Mouse (Mus musculus) lung, postnatal 25 days (tissue): ENCODE data around the gene Apbb1ip.
"Not testable (repeated sequence)": the region's sequence is repeated elsewhere in the genome, so short reads cannot be mapped to it uniquely, and the experiment has no call there.

ENCODE experiments used
- DNase-seq: peaks from one replicate; pipeline ENCODE4 v3.0.0; 2022; ENCODE audit warnings: low spot score

The Apbb1ip gene

GRCm38 (mm10) chr2:22822293-22822692, 48.4 kb downstream of the Apbb1ip start:
- DNase-seq = no peak

DNA sequence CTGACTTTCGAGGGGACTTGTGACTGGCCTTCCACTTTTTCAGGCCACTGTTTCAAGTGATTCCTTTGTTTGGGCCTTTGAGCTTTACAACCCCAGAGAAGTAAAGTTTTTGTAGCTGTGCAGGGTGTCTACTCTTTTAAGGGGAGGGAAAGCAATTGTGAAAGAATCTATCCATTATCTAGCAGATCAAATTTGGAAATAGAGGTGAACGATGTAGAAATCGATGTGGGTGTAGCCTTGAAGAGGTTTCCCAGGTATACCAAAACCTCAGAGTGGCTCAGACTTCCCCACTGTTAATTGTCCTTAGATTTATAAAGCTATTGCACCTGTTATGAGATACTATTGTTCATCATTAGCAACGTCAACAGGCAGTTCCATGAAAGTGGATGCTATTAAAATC, 71.6 kb downstream of the Apbb1ip start:
- DNase-seq = no peak

DNA sequence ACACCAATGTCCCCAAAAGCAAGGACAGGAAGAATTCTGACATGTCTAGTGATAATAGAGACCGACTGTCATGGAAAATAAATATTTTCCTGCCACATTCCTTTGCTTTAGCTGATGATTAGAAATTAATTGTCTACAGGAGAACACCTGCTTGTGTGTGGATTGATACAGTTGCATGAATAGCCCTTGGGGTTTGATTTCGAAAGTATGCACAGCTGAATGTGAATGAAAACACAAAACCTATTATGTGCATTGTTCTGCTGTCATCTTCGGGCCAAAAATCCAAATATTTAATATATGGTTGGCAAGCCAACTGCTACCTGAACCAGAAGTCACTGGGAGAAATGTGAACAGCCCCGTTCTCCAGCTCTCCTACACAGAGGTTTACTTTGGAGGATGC, 78.0 kb downstream of the Apbb1ip start:
- no peak for DNase-seq

GRCm38 (mm10) chr2:22857501-22857900, 83.6 kb downstream of the Apbb1ip start:
- DNase-seq = no peak

DNA sequence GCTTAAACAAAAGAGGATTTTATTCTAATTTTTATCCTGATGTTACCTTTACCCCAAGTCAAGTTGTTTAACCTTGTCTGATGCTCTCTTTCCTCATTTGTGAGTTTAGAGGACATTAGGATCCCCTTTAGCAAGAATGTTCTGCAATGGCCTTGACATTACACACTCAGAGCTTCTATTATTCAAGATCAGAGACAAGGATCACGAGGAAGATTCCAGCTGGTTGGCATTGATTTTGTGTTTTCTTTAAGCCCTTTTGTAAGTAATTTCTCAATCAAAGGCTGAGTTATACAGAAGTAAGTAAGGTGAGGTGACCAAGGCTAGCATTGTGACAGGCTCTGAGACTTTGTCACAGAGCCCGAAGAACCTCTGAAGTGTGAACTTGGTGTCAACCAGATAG, 88.3 kb downstream of the Apbb1ip start:
- DNase-seq = no peak

- peak; percentile 63 for DNase-seq
These were observed 90.6 kb downstream of the Apbb1ip start for GRCm38 (mm10) chr2:22864394-22865037.

DNA sequence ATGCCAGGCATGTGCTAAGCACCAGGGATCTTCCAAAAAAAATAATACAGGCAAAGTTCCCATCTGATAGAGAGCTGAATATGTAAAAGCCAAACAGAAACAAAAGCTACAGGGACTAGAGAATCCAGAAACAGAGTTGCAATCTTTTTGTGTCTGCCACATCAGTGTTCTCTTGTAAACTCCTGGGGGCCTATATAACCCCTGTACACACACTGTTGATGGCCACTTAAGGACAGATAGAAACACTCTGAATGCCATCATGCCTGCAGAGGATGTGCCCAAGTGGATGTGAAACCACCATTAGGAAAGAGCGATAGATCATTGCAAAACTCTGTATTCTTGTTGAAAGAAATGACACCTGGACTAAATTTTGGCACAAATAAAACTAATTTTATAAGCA, 91.9 kb downstream of the Apbb1ip start:
- DNase-seq = no peak

- no peak for DNase-seq
These were observed 93.1 kb downstream of the Apbb1ip start for GRCm38 (mm10) chr2:22866894-22867424.

GRCm38 (mm10) chr2:22873159-22873558, 99.3 kb downstream of the Apbb1ip start:
- no peak for DNase-seq

- no peak for DNase-seq
These were observed 100.7 kb downstream of the Apbb1ip start for GRCm38 (mm10) chr2:22874628-22875027.

GRCm38 (mm10) chr2:22876614-22877013, 102.7 kb downstream of the Apbb1ip start:
- DNase-seq = no peak

DNA sequence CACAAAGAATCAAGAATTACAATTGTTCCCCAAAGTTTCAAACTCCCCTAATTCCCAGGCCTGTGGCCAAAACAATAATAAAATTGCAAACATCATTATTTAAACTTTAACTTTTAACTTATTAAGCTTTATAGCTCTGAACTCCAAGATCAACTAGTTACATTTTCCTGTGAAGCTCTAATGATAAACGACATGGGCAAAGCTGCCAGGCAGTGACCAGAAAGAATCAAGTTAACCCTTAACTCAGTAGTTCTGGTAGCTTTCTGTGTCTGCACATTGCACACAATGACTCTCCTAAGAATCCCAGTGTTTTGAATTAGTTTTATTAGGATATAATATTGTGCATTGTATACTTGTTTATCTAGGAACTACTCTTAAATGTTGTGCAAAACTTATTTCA, 104.9 kb downstream of the Apbb1ip start:
- no peak for DNase-seq

DNA sequence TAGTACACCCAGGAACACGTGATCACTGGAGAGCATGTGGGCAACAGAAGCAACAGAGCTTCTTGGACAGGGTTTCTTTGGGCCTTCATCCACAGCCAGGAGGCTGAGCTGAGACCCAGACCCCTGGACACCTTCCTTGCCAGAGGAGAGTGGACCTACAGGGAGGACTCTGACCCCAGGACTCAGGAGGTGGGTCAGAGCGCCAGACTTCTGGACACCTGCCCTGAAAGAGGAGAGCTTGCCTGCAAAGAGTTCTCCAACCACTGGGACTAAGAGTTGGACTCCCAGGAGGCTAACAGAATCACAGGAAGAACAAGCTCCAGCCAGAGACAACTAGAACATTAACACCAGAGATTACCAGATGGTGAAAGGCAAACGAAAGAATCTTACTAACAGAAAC, 106.8 kb downstream of the Apbb1ip start:
- DNase-seq = not testable (repeated sequence)

DNA sequence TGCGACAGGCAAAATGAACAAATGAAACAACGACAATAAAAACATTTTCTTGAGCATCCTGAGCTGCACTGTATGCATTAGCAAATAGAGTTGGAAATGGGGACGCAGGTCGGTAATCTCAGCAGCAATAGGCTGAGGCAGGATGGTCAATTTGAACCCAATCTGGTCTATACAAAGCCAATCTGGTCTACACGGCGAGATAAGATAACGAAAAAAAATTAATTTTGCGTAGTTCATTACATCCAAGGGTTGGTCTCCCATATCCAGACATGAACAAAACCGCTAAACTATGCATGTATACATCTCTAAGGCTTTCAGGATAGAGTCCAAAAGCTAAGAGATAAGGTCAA, 121.0 kb downstream of the Apbb1ip start:
- no peak for DNase-seq

- peak; percentile 92 for DNase-seq
These were observed 121.7 kb downstream of the Apbb1ip start, which contains the start of gene Pdss1 for GRCm38 (mm10) chr2:22895282-22896273. Gene Pdss1, plus strand, starts transcription at chr2:22895522.

- no peak for DNase-seq
These were observed 130.1 kb downstream of the Apbb1ip start for GRCm38 (mm10) chr2:22903947-22904346.

DNA sequence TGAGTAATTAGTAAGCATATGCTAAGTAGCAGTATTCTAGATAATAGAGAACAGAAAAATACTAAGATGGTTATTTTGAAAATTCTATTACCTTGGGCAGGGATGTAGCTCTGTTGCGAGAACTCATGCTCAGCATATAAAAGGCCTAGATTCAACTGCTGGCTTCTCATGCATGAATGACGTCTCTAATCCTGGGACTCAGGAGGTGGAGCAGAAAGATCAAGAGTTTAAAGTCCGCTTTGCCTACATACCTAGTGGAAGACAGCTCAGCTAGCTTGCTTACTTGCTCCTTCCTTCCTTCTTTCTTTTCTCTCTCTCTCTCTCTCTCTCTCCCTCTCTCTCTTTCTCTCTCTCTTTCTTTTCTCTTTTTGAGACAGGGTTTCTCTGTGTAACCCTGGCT, 140.5 kb downstream of the Apbb1ip start:
- DNase-seq = no peak

DNA sequence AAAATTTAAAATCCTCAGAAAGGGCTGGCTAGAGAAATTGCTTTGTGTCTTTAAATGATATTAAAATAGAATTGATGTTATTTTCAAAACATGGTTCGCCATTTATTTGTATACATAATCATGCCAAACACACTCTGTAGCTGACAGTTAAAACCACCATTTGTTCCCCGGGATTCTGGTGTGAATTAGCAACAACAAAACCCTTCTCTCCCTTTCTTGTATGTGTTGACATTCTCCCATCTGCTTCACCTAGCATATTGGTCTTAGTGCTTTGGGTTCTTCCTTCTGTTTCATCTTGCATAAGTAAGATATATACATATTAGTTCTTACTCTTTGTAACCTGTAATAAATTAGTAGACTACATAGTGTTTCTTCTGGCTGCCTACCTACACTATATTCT, 144.8 kb downstream of the Apbb1ip start:
- no peak for DNase-seq
